Mouse (Mus musculus) midbrain, embryonic 14.5 days (tissue): ENCODE measurements at regions not wholly inside any gene's neighbourhood (a gene's known extent, or its start where the extent isn't known, plus 50 kb on each side); places are given as distances from the start of the nearest gene placed in this dataset.

Source experiments
- ATAC-seq: fragments of 200-750 bp; cut with Nextera tagmentation; 2 replicates; pipeline ENCODE4 v1.8.0; 2017; ENCODE audit warnings: moderate number of reproducible peaks, moderate library complexity; ENCODE audit not compliant: low FRiP score, low TSS enrichment
- DNase-seq: peaks from one replicate; pipeline ENCODE4 v3.0.0-alpha.2; 2015
- H3K27ac ChIP-seq: fragments of 300-500 bp; sonication (generic); replicated peaks from 2 replicates; pipeline ENCODE4 v1.5.1; 2014; ENCODE audit warnings: mild to moderate bottlenecking, low read depth, low read length, moderate library complexity
- H3K27me3 ChIP-seq: fragments of 300-500 bp; sonication (generic); 2 replicates; pipeline ENCODE4 v1.6.1; 2014; ENCODE audit warnings: low read length, control low read depth, mixed read lengths; ENCODE audit not compliant: control insufficient read depth, insufficient read depth
- H3K36me3 ChIP-seq: fragments of 300-500 bp; sonication (generic); 2 replicates; pipeline ENCODE4 v1.6.1; 2014; ENCODE audit warnings: low read length, control low read depth; ENCODE audit not compliant: control insufficient read depth, insufficient read depth
- H3K4me1 ChIP-seq: fragments of 300-500 bp; sonication (generic); 2 replicates; pipeline ENCODE4 v1.6.1; 2014; ENCODE audit warnings: mild to moderate bottlenecking, antibody characterized with exemption, low read length, control low read depth; ENCODE audit not compliant: control insufficient read depth, insufficient read depth
- H3K4me2 ChIP-seq: fragments of 300-500 bp; sonication (generic); 2 replicates; pipeline ENCODE4 v1.6.1; 2014; ENCODE audit warnings: mild to moderate bottlenecking, low read length, moderate library complexity
- H3K4me3 ChIP-seq: fragments of 300-500 bp; sonication (generic); replicated peaks from 2 replicates; pipeline ENCODE4 v1.5.1; 2014; ENCODE audit warnings: low read depth, low read length
- H3K9ac ChIP-seq: fragments of 300-500 bp; sonication (generic); replicated peaks from 2 replicates; pipeline ENCODE4 v1.6.1; 2014; ENCODE audit warnings: mild to moderate bottlenecking, low read length, moderate library complexity
- H3K9me3 ChIP-seq: fragments of 300-500 bp; sonication (generic); 2 replicates; pipeline ENCODE4 v1.6.1; 2016; ENCODE audit warnings: low read length, control low read depth, mixed read lengths; ENCODE audit not compliant: control insufficient read depth
- WGBS: fragments of 180-500 bp; shearing (Covaris S2); extraction: QIAGEN DNeasy Blood & Tissue Kit; methylation state at CpG from one replicate; pipeline ENCODE4 v1.1.7; 2014; 5-methylcytosine and 5-hydroxymethylcytosine counted together

GRCm38 (mm10) chr13:110545454-110545853 lies 150.6 kb downstream of the Plk2 start:
- DNase-seq (no peak), ATAC-seq (no peak)
- Histone ChIP-seq H3K4me2 (no peak overlapping the region), H3K4me1 (peaks cover 5% of the 10 kb centered on the region), H3K4me3 (no peak overlapping the region), H3K9ac (no peak overlapping the region), H3K36me3 (no peaks in the 10 kb centered on the region), H3K9me3 (no peaks in the 10 kb centered on the region), H3K27ac (no peak overlapping the region), H3K27me3 (no peaks in the 10 kb centered on the region)
- WGBS: 84% methylated on average over 6 of the region's 6 CpGs

GRCm38 (mm10) chr13:110555529-110556319 lies 160.9 kb downstream of the Plk2 start:
- Histone ChIP-seq H3K9ac (no peak overlapping the region), H3K27ac (no peak overlapping the region), H3K4me1 (no peaks in the 10 kb centered on the region), H3K4me2 (no peak overlapping the region), H3K36me3 (no peaks in the 10 kb centered on the region), H3K9me3 (no peaks in the 10 kb centered on the region), H3K27me3 (no peaks in the 10 kb centered on the region), H3K4me3 (no peak overlapping the region)
- ATAC-seq: no peak
- 83% methylated on average over 7 of the region's 7 CpGs for WGBS
- no peak for DNase-seq

- Histone ChIP-seq H3K9me3 (no peaks in the 10 kb centered on the region), H3K27ac (no peak overlapping the region), H3K36me3 (no peaks in the 10 kb centered on the region), H3K27me3 (no peaks in the 10 kb centered on the region), H3K4me3 (no peak overlapping the region), H3K4me1 (no peaks in the 10 kb centered on the region), H3K9ac (no peak overlapping the region), H3K4me2 (no peak overlapping the region)
- WGBS: 78% methylated on average over 9 of the region's 9 CpGs
- DNase-seq: no peak
- ATAC-seq: no peak
These were observed 161.7 kb downstream of the Plk2 start for GRCm38 (mm10) chr13:110556355-110557095.

GRCm38 (mm10) chr13:110557930-110558727 lies 163.3 kb downstream of the Plk2 start:
- Histone ChIP-seq H3K4me3 (no peak overlapping the region), H3K4me1 (no peaks in the 10 kb centered on the region), H3K36me3 (no peaks in the 10 kb centered on the region), H3K9ac (no peak overlapping the region), H3K27ac (0 out of 2 replicates have a peak overlapping the region, but pooled peaks have one; percentile 6), H3K9me3 (no peaks in the 10 kb centered on the region), H3K27me3 (no peaks in the 10 kb centered on the region), H3K4me2 (peak overlapping the region; percentile 21)
- ATAC-seq (no peak), DNase-seq (peak; percentile 51)
- WGBS: 68% methylated on average over 28 of the region's 28 CpGs

GRCm38 (mm10) chr13:110560566-110560965 lies 165.7 kb downstream of the Plk2 start:
- Histone ChIP-seq H3K27me3 (no peaks in the 10 kb centered on the region), H3K4me3 (no peak overlapping the region), H3K36me3 (no peaks in the 10 kb centered on the region), H3K4me1 (no peaks in the 10 kb centered on the region), H3K4me2 (no peak overlapping the region), H3K9ac (no peak overlapping the region), H3K9me3 (no peaks in the 10 kb centered on the region), H3K27ac (no peak overlapping the region)
- 91% methylated on average over 13 of the region's 13 CpGs for WGBS
- DNase-seq (no peak), ATAC-seq (no peak)

GRCm38 (mm10) chr13:110562499-110562898 lies 167.7 kb downstream of the Plk2 start:
- H3K27ac ChIP-seq: no peak overlapping the region
- no peak overlapping the region for H3K4me2 ChIP-seq
- no peak overlapping the region for H3K9ac ChIP-seq
- DNase-seq (no peak), ATAC-seq (no peak)
- 89% methylated on average over 3 of the region's 3 CpGs for WGBS
- no peaks in the 10 kb centered on the region for H3K9me3 ChIP-seq
- H3K4me3 ChIP-seq: no peak overlapping the region
- H3K4me1 ChIP-seq: no peaks in the 10 kb centered on the region
- H3K36me3 ChIP-seq: no peaks in the 10 kb centered on the region
- no peaks in the 10 kb centered on the region for H3K27me3 ChIP-seq

- Histone ChIP-seq H3K4me1 (no peaks in the 10 kb centered on the region), H3K9me3 (no peaks in the 10 kb centered on the region), H3K36me3 (no peaks in the 10 kb centered on the region), H3K27me3 (no peaks in the 10 kb centered on the region), H3K9ac (no peak overlapping the region), H3K4me3 (no peak overlapping the region), H3K27ac (no peak overlapping the region), H3K4me2 (no peak overlapping the region)
- no peak for DNase-seq
- no peak for ATAC-seq
- 68% methylated on average over 5 of the region's 5 CpGs for whole genome bisulfite sequencing
These were observed 168.1 kb downstream of the Plk2 start for GRCm38 (mm10) chr13:110562902-110563301.

GRCm38 (mm10) chr13:110563967-110564366 lies 169.1 kb downstream of the Plk2 start:
- Histone ChIP-seq H3K4me3 (no peak overlapping the region), H3K4me1 (no peaks in the 10 kb centered on the region), H3K27ac (no peak overlapping the region), H3K27me3 (no peaks in the 10 kb centered on the region), H3K9ac (no peak overlapping the region), H3K36me3 (no peaks in the 10 kb centered on the region), H3K9me3 (no peaks in the 10 kb centered on the region), H3K4me2 (no peak overlapping the region)
- ATAC-seq: no peak
- no peak for DNase-seq
- 79% methylated on average over 9 of the region's 9 CpGs for WGBS
